Mouse (Mus musculus): ENCODE results near the gene Zfp687. TPM values are rescaled to one million over a fixed set of nuclear protein-coding genes. Genes with fewer than 3 reads are reported as not detected.
A peak's percentile ranks its signal among the peaks of the same experiment; 100 is the strongest.

Zfp687 gene
- polyA plus RNA-seq, 1 experiment from 2014 or later = 16.6 TPM

DNA sequence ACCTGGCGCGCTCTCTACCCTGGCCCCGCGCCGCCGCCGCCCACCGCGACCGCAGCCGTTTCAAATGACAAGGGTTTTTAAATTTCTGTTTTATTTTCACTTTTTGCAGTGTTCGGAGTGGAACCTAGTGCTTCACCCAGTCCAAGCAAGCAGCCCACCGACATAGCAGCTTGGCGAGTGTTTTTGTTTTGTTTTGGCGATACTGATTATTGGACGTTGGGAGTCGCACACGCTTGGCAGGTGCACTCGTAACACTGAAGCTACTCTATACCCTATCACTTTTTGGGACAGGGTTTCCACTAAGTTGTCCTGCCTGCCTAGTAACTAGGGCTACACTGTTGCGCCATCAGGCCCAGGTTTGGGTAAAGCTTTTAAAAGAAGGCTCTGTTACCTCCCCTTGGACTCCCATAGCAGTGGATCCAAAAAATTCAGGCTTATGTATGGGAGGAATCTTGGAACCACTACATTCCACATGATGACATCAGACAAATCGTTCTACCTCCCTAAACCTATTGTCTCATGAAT is 1.3 kb upstream of the Zfp687 start:
- peak overlapping the region; percentile 84 for H3K4me3 ChIP-seq (replicated peaks)
- no peaks in the 10 kb centered on the region for H3K27me3 ChIP-seq (replicated peaks)
- no peak for ATAC-seq (ENCODE audit: low FRiP score)
- peak overlapping the region; percentile 73 for H3K4me2 ChIP-seq
- peaks cover 7% of the 10 kb centered on the region for H3K36me3 ChIP-seq
- H3K27ac ChIP-seq (replicated peaks) = peak overlapping the region; percentile 97
- H3K9me3 ChIP-seq (replicated peaks) = no peaks in the 10 kb centered on the region
- H3K4me1 ChIP-seq = peaks cover 27% of the 10 kb centered on the region
- 4% methylated on average over 21 of the region's 21 CpGs for WGBS
- peak overlapping the region; percentile 57 for H3K9ac ChIP-seq (replicated peaks)

DNA sequence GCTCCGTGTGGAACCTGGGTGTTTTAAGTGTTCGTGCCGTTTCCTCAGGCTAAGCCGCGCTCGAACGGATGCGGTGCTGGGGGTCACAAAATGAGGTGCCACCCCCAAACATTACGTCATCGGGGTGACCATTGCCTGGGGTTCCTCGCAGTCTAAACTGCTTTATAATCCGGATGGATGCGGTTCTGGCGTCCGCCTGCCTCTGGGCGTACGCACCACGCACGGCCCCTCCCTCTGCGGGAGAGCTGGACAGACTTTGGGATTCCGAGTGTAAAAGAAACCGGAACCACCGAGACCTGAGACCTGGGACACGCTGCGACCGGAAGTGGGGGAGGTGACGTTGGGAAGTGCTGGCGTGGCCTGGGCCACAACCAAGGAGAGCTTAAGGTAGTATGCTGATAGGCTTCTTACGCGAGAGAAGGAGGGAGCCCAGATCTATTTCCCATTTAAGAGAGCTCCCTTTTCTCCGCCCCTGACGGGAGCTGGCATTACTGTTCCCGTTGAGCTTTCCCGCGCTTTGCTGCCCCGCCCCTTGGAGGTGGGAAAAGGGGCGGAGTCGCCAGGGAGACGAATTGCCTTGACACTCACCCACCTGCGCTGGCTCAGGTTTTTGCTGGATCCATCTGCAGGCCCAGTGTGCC is 763 bp upstream of the Zfp687 start:
- H3K27me3 ChIP-seq (replicated peaks) = no peaks in the 10 kb centered on the region
- H3K4me1 ChIP-seq = peaks cover 27% of the 10 kb centered on the region
- H3K36me3 ChIP-seq = peaks cover 13% of the 10 kb centered on the region
- under 1% methylated on average over 40 of the region's 40 CpGs for WGBS
- H3K4me2 ChIP-seq = peak overlapping the region; percentile 73
- peak overlapping the region; percentile 57 for H3K9ac ChIP-seq (replicated peaks)
- ATAC-seq (ENCODE audit: low FRiP score) = peak; percentile 87
- H3K9me3 ChIP-seq (replicated peaks) = no peaks in the 10 kb centered on the region
- peak overlapping the region; percentile 84 for H3K4me3 ChIP-seq (replicated peaks)
- peak overlapping the region; percentile 97 for H3K27ac ChIP-seq (replicated peaks)

DNA sequence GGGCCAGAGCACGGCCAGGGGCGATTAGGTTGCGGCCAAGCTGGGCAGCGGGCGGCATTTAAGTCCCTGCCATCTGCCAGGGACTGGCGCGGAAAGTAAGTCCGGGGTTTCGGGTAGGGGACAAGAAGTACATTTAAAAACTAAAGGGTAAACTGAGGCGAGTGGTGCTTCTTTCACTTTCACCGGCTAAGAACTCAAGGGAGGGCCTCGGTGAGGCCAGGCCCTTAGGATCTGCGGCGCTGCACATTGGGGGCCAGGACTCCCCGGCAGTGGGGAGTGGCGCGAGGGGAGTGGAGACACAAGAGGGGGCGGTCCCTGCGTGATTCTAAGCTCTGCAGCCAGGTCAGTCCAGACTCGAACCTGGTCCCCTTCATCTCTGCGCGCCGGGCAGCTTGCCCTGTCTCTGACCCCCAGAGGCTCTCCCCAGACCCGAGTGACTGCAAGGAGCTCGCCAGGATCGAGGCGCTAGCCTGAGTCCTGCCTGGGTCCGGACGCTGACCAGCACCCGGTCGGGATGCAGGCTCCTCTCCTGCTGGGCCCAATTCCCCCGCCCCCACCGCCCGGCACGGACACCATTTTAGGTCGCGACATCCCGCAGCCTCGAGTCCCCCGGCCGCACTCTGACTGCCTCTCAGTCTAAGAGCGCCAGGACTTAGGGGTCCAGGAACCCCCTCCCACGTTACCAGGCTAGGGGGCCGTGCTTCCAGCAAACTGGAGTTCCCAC is 658 bp downstream of the Zfp687 start:
- H3K4me3 ChIP-seq (replicated peaks) = peak overlapping the region; percentile 84
- H3K4me2 ChIP-seq = peak overlapping the region; percentile 90
- peak overlapping the region; percentile 80 for H3K9ac ChIP-seq (replicated peaks)
- WGBS = under 1% methylated on average over 44 of the region's 44 CpGs
- H3K4me1 ChIP-seq = peaks cover 33% of the 10 kb centered on the region
- no peaks in the 10 kb centered on the region for H3K9me3 ChIP-seq (replicated peaks)
- H3K27ac ChIP-seq (replicated peaks) = peak overlapping the region; percentile 97
- H3K36me3 ChIP-seq = peaks cover 27% of the 10 kb centered on the region
- ATAC-seq (ENCODE audit: low FRiP score) = peak; percentile 15
- no peaks in the 10 kb centered on the region for H3K27me3 ChIP-seq (replicated peaks)

DNA sequence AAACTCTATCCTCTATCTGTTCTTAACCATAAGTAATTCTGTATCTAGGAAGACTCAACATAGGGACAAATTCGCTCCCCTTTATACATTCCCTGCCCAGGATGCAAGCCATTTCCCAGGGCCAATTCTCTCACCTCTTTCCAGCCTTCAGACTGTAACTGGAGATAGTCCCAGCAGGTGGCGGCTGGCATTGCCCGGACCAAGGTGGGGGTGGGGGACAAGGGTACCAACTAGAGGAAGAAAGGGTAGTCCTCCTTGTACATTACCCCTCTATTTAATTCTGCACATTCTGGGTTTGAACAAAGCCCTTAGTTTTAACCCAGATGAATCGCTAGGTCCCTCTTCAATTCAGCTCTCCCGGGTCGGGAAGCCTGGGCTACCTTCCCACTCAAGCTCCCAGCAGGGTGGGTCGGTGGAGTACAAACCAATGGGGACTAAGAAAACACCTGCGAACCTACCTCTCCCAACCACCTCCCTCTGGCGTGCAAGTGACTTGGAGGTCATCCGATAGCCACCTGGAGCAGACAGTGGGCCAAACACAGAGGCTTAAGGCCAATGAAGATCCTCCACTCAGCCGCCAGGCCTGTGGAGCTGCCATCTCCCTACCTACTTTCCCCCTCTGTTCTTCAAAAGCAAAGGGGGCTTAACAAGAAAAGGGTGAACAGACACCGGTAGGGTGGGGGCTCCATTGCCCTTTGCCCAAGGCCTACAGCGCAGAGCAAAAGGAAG is 1.4 kb downstream of the Zfp687 start:
- Histone ChIP-seq H3K27me3 (replicated peaks) (no peaks in the 10 kb centered on the region), H3K9ac (replicated peaks) (peak overlapping the region; percentile 80), H3K27ac (replicated peaks) (no peak overlapping the region), H3K4me2 (peak overlapping the region; percentile 90), H3K36me3 (peaks cover 34% of the 10 kb centered on the region), H3K4me3 (replicated peaks) (peak overlapping the region; percentile 84), H3K4me1 (peaks cover 33% of the 10 kb centered on the region), H3K9me3 (replicated peaks) (no peaks in the 10 kb centered on the region)
- 11% methylated on average over 13 of the region's 13 CpGs for WGBS
- ATAC-seq (ENCODE audit: low FRiP score) = no peak

DNA sequence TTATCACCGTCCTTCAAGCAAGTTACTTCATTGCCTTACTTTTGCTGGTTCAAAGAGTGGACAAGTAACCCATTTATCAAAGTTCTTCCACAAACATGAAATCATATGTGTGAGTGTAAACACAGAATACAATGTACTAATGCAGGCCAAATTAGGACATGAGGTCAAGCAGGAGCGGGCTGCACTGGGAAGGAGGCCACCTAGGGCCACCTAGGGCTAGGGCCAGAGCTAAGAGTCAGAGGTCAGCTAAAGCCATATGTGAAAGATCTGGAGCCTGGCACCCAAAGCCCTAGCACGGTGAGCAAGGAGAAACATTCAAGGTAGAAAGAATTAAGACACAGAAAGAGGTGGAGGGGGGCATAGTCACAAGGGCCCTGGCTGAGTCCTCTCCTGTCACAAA is 2.3 kb downstream of the Zfp687 start:
- no peak overlapping the region for H3K27ac ChIP-seq (replicated peaks)
- H3K9ac ChIP-seq (replicated peaks) = no peak overlapping the region
- H3K36me3 ChIP-seq = peaks cover 43% of the 10 kb centered on the region
- H3K27me3 ChIP-seq (replicated peaks) = no peaks in the 10 kb centered on the region
- WGBS = 93% methylated on average over 3 of the region's 3 CpGs
- no peak for ATAC-seq (ENCODE audit: low FRiP score)
- peaks cover 33% of the 10 kb centered on the region for H3K4me1 ChIP-seq
- H3K4me2 ChIP-seq = peak overlapping the region; percentile 90
- no peaks in the 10 kb centered on the region for H3K9me3 ChIP-seq (replicated peaks)
- no peak overlapping the region for H3K4me3 ChIP-seq (replicated peaks)

DNA sequence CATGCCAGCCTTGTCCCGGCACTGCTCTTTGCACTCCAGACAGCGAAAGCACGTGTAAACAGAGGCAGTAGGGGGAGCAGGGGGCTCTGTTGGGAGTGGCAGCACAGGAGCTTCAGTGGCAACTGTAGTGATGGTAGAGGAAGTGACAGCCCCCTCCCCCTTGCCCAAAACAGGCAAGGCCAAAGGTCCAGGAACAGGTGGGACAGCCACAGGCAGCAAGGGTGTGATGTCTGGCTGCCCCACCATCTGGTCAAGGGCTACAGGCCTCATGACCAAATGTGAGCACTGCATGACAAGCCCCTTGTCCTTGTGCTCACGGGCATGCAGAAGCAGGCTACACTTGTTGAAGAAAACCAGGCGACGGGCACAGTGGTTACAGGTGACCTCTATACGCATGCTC is 4.9 kb downstream of the Zfp687 start:
- Histone ChIP-seq H3K9ac (replicated peaks) (no peak overlapping the region), H3K27me3 (replicated peaks) (no peaks in the 10 kb centered on the region), H3K4me1 (peaks cover 31% of the 10 kb centered on the region), H3K4me3 (replicated peaks) (no peak overlapping the region), H3K9me3 (replicated peaks) (no peaks in the 10 kb centered on the region), H3K4me2 (no peak overlapping the region), H3K27ac (replicated peaks) (no peak overlapping the region), H3K36me3 (peaks cover 65% of the 10 kb centered on the region)
- no peak for ATAC-seq (ENCODE audit: low FRiP score)
- WGBS = 91% methylated on average over 7 of the region's 7 CpGs

DNA sequence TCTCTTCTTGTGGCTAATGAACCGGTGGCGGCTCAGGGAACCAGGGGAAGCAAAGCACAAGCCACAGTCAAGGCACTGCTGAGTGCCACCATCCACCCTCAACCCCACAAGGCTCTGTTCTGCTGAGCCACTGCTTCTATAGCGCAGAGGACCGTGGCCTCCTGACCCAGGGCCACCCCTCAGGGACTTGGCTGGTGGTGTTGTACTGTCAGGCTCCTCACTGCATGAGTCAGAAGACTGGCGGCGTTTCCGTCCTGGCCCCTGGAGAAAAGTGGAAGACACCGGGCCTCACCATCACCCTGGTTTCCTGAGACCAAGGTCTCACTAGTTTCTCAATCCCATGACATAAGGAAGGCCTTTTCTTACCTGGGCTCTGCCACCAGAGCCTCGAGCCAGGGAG is 7.5 kb downstream of the Zfp687 start:
- no peak for ATAC-seq (ENCODE audit: low FRiP score)
- Histone ChIP-seq H3K36me3 (peaks cover 90% of the 10 kb centered on the region), H3K4me3 (replicated peaks) (no peak overlapping the region), H3K27me3 (replicated peaks) (no peaks in the 10 kb centered on the region), H3K9ac (replicated peaks) (no peak overlapping the region), H3K9me3 (replicated peaks) (no peaks in the 10 kb centered on the region), H3K4me1 (peaks cover 11% of the 10 kb centered on the region; the same call in 1 of the 2 replicates), H3K27ac (replicated peaks) (no peak overlapping the region), H3K4me2 (no peak overlapping the region)
- 89% methylated on average over 9 of the region's 9 CpGs for WGBS

DNA sequence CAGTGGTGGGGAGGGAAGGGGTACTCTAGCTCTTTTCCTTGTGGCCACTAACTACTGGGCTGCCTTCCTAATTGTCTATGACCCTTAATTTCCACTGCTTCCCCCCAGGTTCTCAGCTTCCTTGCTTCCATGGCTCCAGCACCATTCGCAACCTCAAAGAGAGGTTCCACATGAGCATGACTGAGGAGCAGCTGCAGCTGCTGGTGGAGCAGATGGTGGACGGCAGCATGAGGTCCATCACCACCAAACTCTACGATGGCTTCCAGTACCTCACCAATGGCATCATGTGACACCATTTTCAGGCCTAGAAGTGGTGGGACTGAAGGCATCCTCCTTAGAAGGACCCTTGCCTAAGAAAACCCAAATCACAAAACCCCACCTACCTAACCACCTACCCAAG is 9.6 kb downstream of the Zfp687 start:
- Histone ChIP-seq H3K9ac (replicated peaks) (no peak overlapping the region), H3K27me3 (replicated peaks) (no peaks in the 10 kb centered on the region), H3K4me1 (peaks cover 11% of the 10 kb centered on the region; the same call in 1 of the 2 replicates), H3K27ac (replicated peaks) (no peak overlapping the region; the same call in 1 of the 2 replicates), H3K36me3 (peaks cover 89% of the 10 kb centered on the region), H3K9me3 (replicated peaks) (no peaks in the 10 kb centered on the region), H3K4me3 (replicated peaks) (no peak overlapping the region), H3K4me2 (no peak overlapping the region)
- WGBS = 91% methylated on average over 3 of the region's 3 CpGs
- no peak for ATAC-seq (ENCODE audit: low FRiP score)

DNA sequence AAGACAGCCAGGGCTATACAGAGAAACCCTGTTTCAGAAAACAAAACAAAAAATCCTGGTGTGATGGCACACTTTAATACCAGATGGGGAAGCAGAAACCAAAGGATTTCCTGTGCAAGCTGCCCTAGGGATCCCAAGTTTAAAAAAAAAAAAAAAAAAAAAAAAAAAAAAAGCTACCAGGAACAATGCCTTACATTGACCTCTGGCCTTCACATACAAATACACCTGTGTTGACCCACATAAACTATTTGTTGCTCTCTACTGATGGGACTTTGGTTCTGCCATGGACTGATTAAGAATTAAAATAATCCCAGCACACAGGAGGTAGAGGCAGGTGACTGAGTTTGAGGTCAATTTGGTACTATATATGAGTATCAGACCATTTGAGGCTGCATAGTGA is 12.0 kb downstream of the Zfp687 start:
- Histone ChIP-seq H3K4me1 (peaks cover 5% of the 10 kb centered on the region; the same call in 1 of the 2 replicates), H3K4me2 (no peak overlapping the region), H3K9me3 (replicated peaks) (no peaks in the 10 kb centered on the region), H3K27ac (replicated peaks) (no peak overlapping the region), H3K27me3 (replicated peaks) (no peaks in the 10 kb centered on the region), H3K4me3 (replicated peaks) (no peak overlapping the region), H3K36me3 (peaks cover 87% of the 10 kb centered on the region), H3K9ac (replicated peaks) (no peak overlapping the region)
- no peak for ATAC-seq (ENCODE audit: low FRiP score)

DNA sequence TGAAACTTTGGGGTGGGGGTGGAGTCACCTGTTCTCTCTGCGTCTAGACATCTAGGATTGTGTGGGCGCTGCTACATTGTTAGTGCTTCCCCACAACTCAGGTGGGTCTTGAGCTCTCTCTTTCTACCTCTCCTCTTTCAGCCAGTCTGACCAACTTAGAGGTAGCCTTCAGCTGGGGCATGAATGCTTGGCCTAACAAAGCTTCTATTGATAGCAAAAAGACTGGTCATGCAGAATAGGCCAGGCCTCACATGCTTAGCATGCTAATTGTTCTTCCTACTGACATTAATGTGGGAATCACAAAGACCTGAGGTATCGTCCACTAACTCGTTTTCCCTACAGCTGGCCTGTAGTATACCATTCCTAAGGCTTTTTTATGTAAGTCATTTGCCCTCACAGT is 12.7 kb downstream of the Zfp687 start:
- Histone ChIP-seq H3K4me2 (no peak overlapping the region), H3K4me1 (peaks cover 5% of the 10 kb centered on the region; the same call in 1 of the 2 replicates), H3K36me3 (peaks cover 87% of the 10 kb centered on the region), H3K9ac (replicated peaks) (no peak overlapping the region), H3K27me3 (replicated peaks) (no peaks in the 10 kb centered on the region), H3K4me3 (replicated peaks) (no peak overlapping the region), H3K27ac (replicated peaks) (no peak overlapping the region), H3K9me3 (replicated peaks) (no peaks in the 10 kb centered on the region)
- no peak for ATAC-seq (ENCODE audit: low FRiP score)
- 50% methylated on average over 4 of the region's 4 CpGs for WGBS

DNA sequence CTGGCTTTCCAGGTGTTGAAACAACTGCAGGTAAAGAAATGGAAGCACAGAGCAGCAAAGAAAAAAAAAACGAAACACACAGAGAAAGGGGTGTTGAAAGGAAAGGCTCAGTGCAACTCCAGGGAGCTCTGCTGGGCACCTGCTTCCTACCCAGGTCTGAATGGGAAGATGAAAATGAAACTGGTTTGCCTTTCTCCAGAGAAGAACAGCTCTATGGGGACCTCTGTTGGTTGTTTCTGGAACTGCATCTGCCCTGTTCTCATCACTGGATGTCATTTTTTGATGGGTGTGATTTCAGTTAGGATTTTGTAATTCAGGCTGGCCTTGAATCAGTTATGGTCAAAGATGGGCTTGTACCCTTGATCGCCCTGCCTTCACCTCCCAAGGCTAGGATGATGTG is 18.3 kb downstream of the Zfp687 start:
- Histone ChIP-seq H3K4me1 (no peaks in the 10 kb centered on the region), H3K36me3 (peaks cover 88% of the 10 kb centered on the region), H3K9ac (replicated peaks) (no peak overlapping the region), H3K4me2 (no peak overlapping the region), H3K27me3 (replicated peaks) (no peaks in the 10 kb centered on the region), H3K4me3 (replicated peaks) (no peak overlapping the region), H3K27ac (replicated peaks) (no peak overlapping the region), H3K9me3 (replicated peaks) (no peaks in the 10 kb centered on the region)
- ATAC-seq (ENCODE audit: low FRiP score) = no peak
- WGBS = 44% methylated on average over 2 of the region's 2 CpGs

Measured in neural tube, embryonic 15.5 days (tissue).